Mouse (Mus musculus): ENCODE results near the gene Zfp326.

Gene Zfp326

DNA sequence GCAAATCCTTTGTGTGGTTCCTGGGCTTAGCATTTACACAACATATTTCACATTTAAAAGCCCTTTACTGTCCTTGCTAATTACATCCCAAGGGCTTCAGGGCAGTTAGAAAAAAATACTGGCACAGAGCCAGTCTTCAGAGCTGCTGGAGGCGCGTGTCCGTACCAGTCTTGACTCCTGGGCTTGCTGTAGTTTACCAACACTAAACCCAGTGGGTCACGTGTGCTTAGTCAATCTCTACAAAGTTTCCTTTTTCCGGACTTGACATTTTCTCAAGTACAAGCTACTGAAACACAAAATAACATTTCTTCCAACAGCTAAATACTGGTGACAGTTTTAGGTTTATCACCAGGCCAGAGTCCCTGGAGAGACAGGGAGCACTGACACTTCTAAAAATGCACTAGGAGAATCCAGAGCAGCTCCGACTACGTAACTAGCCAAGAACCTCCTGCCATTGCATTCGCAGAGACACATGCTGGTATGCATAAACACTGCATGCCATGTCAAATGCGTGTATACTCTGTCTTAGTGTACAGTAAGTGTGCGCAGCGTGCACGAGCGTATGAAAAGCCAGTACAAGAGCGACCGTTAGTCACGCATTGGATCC lies 8.4 kb upstream of the Zfp326 start:
- DNase-seq = no peak

DNA sequence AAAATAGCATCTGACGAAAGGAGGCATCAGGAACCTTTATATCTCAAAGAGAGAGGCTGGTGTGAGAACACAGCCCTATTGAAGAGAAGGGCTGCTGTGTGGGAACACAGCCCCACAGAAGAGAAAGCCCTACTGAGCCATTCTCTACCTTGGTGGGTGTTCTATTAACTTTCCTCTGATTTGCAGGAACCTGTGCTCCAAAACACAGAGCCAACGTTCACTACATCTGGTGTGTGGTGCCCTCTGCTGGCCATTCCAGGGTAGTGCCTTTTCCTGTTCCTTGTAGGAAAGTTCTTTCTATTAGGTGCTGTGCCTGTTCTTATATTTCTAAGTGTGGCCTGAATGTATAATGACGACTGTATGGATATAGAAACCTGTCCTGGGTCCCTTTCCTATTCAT lies 7.8 kb upstream of the Zfp326 start:
- peak; percentile 88 to 91 for DNase-seq

DNA sequence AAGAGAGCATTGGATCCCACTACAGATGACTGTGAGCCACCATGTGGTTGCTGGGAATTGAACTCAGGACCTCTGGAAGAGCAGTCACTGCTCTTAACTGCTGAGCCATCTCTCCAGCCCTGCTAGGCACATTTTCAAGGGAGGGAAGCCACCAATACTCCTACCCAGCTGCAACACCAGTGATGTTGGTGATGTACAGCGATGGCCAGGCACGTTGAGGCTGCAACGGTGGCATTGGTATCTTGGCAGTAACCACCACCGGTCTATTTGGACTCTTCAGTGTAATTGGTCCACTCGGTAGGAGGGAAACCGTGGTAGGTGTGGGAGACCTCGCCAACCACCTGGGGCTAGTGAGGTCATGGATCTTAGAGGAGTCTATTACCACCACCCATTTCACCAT lies 6.6 kb upstream of the Zfp326 start:
- DNase-seq = no peak

DNA sequence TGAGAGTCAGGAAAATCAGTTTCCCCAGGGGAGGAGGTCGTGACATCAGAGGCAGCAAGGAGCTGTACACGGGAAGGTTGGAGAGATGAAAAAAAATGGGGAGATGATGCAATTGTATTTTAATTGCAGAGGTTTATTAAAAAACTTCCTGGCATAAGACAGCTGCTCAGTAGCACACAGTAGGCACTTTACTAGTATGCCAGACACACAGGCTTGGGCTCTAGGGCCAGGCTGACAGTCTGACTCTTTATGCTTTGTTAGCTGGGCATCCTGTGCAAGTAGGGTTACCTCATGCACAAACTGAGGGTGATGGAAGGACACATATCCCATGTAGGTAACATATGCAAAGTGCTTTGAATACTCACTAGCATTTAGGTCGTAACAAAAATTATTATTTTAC lies 5.2 kb upstream of the Zfp326 start:
- no peak for DNase-seq

DNA sequence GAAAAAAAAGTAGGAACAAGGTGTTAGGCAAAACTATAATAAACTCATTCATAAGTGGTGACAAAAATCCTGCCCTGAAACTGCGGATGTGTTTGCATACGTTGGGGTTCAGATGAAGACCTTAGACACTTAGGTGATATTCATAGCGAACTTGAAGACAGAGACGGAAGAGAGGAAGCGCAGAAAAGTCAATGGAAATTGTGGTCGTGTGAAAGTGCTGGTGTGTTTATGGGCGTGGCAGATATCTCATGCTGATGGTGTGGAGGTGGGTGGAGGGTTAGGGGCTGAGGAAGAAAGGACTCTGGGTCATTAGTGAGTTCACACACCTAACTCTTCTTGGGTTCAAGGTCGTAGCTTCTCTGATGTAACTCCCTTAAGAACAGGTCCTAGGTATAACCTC lies 4.2 kb upstream of the Zfp326 start:
- DNase-seq = no peak

DNA sequence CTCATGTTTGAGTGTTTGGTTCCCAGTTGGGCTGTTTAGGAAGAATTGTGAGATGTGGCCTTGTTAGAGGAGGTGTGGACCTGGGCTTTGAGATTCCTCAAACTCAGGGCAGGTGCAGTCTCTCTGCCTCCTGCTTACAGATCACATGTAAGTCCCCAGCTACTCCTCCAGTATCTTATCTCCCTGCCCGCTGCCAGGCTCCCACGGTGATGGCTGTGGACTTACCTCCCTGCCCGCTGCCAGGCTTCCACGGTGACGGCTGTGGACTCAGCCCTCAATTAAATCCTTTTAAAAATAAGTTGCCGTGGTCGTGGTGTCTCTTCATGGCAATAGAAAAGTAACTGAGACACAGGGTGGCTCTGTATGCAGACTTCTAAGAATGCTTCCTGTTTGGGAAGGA lies 3.4 kb upstream of the Zfp326 start:
- DNase-seq = no peak

DNA sequence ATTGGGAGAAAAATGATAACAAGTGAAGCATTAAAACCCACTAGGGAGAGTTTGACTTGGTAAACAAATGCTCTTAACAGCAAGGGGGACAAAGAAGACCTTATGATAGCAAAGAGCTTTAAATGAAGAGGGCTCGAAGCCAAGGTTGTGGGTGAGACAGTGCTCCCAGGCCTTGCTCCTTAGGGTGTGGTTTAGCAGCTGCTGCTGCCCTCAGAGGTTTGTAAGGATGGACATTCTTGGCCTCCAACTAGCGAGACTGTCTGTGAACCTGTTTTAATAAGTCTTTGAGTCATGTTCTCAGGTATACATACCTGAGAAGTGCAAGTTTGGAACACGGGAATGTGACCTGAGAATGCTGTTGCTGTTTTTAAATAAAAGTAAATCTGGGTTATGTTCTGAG lies 2.6 kb upstream of the Zfp326 start:
- no peak for DNase-seq

DNA sequence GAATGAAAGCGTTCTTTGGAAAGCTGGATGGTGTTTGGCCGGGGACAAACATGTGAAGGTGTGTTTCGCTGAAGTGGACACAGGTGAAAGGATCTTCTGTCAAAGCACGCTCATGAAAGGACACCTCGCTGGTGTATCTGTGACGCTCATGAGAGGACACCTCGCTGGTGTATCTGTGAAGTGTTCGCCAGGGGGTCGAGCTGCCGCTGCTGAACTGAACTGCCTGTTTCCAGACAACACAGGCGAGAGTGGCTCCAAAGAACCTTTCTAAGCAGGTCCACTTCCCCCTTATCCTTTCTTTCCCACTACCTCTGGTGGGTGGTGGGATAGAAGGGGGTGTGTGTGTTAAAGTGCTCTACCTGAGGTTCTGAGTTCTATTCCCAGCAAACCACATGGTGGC lies 1.9 kb upstream of the Zfp326 start:
- DNase-seq = no peak

DNA sequence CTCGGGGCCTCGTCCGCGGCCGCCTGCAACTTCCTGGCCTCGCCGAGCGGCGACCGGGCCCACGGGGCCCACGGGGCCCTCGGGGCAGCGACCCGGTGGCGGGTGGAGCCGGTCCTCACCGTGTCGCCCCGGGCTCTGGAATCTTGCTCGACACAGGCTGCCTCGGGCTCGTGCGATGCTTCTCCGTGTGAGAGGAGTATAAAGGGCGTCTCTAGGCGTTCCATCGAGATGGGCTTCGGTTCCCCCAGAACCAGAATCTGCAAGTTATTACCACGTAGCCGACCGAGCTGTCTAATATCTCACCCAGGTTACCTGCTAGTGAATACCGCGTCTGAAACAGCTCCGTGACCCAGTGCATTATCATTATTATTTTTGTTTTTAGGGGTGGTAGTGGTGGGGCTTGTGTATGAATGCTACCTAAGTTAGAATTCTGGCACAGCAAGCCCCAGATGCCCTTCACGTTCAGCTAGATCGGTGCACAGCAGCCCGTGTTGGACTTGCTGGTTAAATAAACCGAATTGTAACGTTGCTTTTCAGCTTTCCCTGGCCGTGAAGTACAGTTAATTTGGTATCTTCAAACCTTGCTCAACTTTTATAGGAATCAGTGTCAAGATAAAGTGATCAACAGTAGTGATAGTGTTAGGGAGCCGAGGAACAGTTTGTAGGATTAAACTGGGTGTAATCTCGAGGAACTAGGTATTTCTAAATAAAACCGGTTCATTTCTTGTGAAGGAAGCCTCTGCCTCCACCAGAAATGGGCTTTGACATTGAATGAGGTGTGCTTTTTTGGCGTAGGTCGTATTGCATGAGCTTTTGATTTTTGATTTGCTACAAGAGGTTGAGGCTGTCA lies 785 bp downstream of the Zfp326 start:
- DNase-seq = no peak

DNA sequence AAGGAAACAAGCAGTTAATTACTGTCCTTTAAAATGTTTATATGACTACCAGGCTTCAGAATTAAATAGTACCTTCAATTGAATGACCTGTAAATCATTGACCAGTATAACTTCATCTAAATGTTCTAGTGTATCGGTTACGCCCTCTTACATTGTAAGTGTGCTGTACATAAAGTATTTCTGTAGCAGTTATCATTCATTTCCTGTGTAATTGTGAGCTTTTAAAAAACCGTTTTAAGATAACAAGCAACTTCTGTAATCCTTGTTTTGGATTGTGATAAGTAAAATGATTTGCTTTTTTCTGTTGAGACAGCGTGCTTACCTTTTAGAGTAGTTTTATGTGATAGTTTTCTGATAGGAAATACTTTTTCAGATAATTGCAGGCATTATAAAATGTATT lies 11.0 kb downstream of the Zfp326 start:
- no peak for DNase-seq

DNA sequence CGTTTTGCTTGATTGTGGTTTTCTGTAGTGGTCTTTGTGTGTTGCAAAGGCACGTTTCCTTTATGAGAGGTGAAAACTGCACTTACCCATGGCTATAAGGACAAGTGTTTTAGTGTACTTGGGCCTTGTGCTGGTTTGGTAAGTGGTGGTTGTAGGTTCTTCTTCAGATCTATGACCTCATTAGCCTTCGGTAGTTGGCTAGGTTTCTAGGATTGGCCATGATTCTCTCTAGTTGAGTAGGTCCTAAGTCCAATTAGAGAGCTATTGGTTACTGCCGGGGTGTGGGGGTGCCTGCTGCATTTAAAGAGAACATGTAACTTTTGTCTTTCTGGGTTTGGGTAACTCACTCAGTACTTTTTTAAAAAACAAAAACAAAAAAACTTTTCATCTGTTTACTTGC lies 21.8 kb downstream of the Zfp326 start:
- no peak for DNase-seq

DNA sequence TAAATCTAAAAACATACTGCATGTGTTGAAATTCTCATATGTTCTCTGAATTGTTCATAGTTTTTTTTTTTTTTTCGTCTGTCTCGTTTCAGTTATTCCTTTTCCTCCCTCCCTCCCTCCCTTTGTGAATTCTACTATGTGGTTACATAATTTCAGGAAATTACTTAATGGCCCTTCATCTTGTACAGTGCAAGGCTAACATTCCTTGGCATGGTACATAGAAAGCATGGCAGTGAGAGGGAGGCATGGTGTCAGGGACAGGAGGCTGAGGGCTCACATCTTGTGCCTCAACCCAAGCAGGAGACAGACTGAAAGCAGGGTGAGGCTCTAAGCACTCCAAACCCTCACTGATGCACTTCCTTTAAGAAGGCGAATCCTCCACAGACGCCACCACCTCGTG lies 32.8 kb downstream of the Zfp326 start:
- DNase-seq = no peak

DNA sequence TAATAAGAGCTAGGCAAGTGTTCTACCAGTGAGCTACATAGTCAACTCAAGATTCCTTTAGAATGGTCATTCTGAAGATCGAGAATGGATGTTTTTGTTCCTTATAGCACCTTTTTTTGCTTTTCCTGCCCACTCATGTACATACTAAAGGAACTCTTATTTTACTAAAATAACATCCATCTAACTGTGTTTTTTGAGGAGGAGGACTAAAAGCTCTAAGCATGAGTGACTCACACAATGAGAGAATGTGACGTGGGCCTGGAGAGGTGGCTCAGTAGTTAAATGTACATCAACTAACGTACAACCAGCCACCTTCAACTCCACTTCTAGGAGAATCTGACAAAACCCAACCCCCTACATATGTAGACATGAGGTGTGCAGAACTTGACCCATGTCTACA lies 33.3 kb downstream of the Zfp326 start:
- no peak for DNase-seq

DNA sequence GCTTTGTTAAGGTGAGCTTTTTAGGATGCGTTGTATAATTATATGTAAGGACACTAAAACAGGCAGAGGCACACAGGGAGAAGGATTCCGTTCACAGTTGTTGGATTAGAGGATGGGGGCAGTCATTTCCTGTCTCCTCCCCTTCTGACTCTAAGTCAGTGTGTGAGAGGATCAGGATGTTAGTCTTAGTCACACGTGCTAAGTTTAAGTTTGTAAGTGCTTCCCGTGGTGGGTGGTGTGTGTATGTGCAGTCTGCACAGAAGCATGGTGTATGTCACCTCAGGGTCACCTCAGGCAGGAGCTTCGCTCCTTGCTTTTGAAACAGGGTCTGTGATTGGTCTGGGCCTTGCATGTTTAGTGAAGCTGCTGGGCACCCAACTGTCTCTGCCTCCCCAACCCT lies 35.1 kb downstream of the Zfp326 start:
- no peak for DNase-seq

DNA sequence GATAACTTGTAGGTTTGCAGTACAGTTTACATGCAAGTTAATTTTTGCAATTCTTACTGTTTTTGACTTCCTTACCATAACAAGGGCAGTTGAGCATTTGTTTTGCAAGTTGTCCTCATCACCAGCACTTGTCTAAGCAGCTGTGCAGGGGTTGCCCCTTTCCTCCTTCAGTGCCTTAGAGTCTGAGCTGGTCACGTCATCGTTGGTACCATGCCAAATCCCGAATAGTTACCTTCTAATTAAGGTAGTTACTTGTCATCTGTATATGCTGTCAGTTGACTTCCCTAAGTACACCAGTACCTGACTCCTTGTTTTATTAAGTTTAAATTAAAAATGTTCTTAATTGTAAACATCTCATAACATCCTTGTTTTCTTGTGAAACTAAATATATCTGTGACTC lies 41.0 kb downstream of the Zfp326 start:
- no peak for DNase-seq

DNA sequence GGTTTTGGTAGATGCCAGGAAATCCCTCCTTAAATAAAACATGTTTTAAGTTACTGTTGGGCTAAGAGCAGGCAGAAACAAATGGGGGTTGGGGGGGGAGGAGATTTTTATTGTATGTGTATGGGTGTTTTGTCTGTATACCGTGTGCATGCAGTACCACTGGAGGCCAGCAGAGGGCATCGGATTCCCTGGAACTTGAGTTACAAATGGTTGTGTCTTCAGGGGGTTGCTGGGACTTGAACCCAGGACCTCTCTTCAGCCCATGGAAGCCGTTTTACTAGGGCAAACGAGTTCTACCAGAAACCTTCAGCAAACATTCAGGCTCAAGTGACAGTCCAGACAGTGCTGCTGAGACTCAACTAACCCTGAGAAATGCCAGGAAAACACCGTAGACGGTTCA lies 41.9 kb downstream of the Zfp326 start:
- peak; percentile 64 to 66 for DNase-seq

DNA sequence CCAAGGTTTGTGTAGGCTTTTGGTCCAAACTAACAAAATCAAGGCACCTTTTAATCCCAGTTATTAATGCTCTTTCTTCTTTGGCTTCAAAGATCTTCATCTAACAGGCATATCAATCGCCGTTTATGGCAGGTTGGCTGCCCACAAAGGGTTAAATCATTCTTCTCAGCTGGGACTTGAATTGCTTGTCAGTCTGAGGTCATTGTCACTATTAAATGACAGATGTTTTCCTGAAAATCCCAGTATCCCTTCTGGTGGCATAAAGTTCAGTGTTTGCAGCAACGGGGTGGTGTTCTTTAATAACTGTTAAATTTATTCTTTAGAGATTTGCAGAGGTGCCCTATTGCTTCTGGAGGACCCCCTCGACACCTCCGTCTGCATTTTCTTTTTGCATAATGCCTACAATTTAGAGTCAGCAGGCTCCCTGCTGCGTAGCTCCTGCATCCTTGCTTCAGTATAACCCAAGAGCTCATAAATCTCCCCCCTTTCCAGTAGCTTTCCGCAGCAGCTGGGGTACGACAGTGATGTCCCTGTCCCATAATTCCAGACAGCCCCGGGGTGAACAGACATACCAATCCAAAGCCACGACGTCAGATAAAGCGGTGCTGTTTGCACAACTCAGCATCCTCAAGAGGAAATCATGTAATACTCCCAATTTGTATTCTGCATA lies 46.6 kb downstream of the Zfp326 start:
- DNase-seq = no peak

DNA sequence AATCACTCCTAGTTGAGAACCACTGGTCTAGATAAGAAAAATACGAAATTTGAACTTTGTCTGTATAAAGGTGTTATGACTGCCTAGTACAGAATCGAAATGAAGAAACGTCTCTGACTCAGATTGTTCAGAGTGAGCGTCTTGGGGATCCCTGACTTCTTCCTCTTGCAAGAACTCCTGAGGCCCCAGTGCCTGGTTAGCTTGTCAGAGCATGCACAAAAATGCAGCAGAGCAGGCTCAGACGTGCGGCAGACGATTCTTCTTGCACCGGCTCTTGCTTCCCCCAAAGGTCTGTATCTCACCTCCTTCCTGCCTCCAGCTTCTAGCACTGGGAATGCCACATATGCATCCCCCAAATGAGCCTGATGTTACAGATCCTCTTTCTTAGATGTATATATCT lies 48.0 kb downstream of the Zfp326 start:
- DNase-seq = no peak

DNA sequence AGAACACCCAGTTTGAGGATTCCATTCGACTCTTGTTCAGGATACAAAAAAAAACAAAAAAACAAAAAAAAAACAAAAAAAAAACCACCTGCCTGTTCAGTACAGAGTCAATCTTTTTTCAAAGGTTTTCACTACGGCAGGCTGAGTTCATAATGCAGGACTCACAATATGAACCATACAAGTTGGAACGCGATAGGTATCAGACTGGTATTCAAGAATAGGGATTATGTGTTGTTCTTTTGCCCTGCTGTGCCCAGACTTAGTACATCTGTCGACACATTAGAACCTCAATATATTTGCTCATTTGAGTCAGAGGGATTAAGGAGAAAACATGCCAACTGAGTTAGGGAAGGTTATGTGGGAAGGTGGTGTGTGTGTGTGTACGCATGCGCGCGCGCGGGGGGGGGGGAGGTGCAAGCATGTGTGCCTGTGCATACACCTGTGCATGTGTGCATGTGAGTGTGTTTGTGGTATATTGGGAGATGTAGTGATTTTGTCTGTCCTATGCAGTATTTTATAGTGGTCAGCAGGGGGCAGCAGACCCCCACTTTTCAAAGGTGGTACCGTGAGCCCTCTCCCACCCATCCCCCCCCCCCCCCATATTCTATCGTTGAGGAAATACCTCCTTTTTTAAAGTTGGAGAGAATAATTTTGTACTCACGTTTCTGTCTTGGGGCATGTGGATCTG lies 49.3 kb downstream of the Zfp326 start:
- DNase-seq = no peak

DNA sequence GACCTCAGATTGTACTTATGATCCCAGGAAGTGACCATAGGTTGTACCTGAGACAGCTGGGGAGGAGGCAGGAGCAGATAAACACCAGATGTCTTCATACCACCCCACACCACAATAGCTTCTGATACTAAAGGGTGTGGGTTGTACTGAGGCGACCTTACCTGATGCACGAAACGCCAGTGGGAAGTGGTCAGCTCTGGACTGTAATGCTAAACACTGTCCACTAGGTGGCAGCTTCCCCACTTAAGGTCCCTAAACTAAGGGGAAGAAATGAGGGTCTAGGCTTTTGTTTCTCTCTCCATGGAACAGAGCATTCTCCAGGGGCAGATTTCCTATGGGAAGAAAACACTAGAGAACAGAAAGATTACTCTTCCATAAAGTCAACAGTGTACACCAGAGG lies 53.9 kb downstream of the Zfp326 start:
- peak; percentile 37 to 39 for DNase-seq

DNA sequence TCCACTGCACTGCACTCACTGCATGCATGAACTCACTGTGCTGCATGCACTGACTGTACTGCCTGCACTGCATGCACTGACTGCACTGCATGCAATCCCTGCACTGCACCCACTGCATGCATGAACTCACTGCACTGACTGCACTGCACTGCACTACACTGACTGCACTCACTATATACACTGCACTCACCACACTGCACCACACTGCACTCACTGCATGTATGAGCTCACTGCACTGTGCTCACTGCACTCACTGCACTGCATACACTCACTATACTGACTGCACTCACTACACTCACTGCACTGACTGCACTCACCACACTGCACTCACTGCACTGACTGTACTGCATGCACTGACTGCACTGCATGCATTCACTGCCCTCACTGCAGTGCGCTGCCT lies 56.0 kb downstream of the Zfp326 start:
- no peak for DNase-seq

DNA sequence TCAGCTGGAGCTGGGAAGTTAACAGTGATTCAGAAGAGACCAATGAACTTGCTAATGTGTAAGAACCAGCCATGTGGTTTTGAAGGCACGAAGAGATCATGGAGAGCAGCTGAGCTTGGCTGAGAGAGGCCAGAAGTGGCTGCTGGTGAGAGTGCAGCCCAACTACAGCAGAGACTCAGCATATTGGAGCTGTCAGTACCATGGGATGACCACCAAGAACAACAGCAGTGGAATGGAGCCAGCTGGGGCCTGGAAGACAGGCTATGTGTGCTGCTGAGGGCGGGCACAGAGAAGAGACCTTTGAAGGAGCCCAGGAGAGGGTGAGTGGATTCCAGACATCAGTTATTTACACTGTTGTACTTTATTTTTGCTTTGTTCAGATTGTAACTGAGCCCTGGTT lies 65.6 kb downstream of the Zfp326 start:
- no peak for DNase-seq
